30 mouse cellular contexts compared by ENCODE assay signal in genomic region chr5:89055656-89056055, GRCm38 (mm10).
A peak's percentile ranks its signal among the peaks of the same experiment; 100 is the strongest.
DNase-seq lines count a peak whose midpoint lies in the region; ATAC-seq and TF ChIP-seq lines count a peak whose summit lies in the region.
"Had no signal": no experiment of that assay in that cellular context is flagged by ENCODE, and none has a peak within 500 bp of the region (broad histone marks: within the 10 kb centered on the region; RNA-seq: fewer than 3 reads in every experiment).

No protein-coding gene starts in this region.

- no peaks in the 10 kb centered on the region for H3K27me3 ChIP-seq in forebrain, postnatal 0 days (ENCODE audit: insufficient read depth, low read length)
- H3K27me3 ChIP-seq in forebrain, embryonic 11.5 days (ENCODE audit: control insufficient read depth, insufficient read depth, low read length), result no peaks in the 10 kb centered on the region
- no peaks in the 10 kb centered on the region for H3K27me3 ChIP-seq in midbrain, embryonic 16.5 days (ENCODE audit: control insufficient read depth, insufficient read depth, low read depth, low read length)
- H3K27me3 ChIP-seq: embryonic facial prominence, embryonic 13.5 days; hindbrain, embryonic 13.5 days; kidney, embryonic 15.5 days; limb, embryonic 15.5 days; liver, embryonic 13.5 days; midbrain, embryonic 12.5 days; neural tube, embryonic 13.5 days had no signal

- no peak for TF ChIP-seq CTCF in forebrain, postnatal 0 days (IDR thresholded peaks at IDR 0.05; ENCODE audit: low read depth)

- no peaks in the 10 kb centered on the region for H3K4me1 ChIP-seq in forebrain, postnatal 0 days (ENCODE audit: insufficient read depth)
- no peaks in the 10 kb centered on the region for H3K4me1 ChIP-seq in forebrain, embryonic 11.5 days (replicated peaks; ENCODE audit: control insufficient read depth, insufficient read depth, low read length)
- H3K4me1 ChIP-seq in midbrain, embryonic 16.5 days (ENCODE audit: control insufficient read depth, insufficient read depth, low read length), result no peaks in the 10 kb centered on the region
- H3K4me1 ChIP-seq: embryonic facial prominence, embryonic 13.5 days; hindbrain, embryonic 13.5 days; kidney, embryonic 15.5 days; limb, embryonic 10.5 days; limb, embryonic 15.5 days; liver, embryonic 13.5 days; midbrain, embryonic 12.5 days; neural tube, embryonic 13.5 days had no signal

- no peak overlapping the region for H3K4me3 ChIP-seq in forebrain, postnatal 0 days (ENCODE audit: low read depth, low read length)
- no peak overlapping the region for H3K4me3 ChIP-seq in forebrain, embryonic 11.5 days (ENCODE audit: low read depth, low read length)
- no peak overlapping the region for H3K4me3 ChIP-seq in midbrain, embryonic 16.5 days (ENCODE audit: low read depth, low read length)
- H3K4me3 ChIP-seq: embryonic facial prominence, embryonic 13.5 days; hindbrain, embryonic 13.5 days; kidney, embryonic 15.5 days; limb, embryonic 10.5 days; limb, embryonic 15.5 days; liver, embryonic 13.5 days; megakaryocyte, embryonic 14.5 days; midbrain, embryonic 12.5 days; neural tube, embryonic 13.5 days had no signal

- H3K27ac ChIP-seq in forebrain, postnatal 0 days (ENCODE audit: low read depth, low read length), result no peak overlapping the region
- H3K27ac ChIP-seq in forebrain, embryonic 11.5 days (ENCODE audit: low read depth, low read length), result no peak overlapping the region
- no peak overlapping the region for H3K27ac ChIP-seq in midbrain, embryonic 16.5 days (ENCODE audit: low read length)
- H3K27ac ChIP-seq: embryonic facial prominence, embryonic 13.5 days; hindbrain, embryonic 13.5 days; kidney, embryonic 15.5 days; limb, embryonic 10.5 days; limb, embryonic 15.5 days; liver, embryonic 13.5 days; midbrain, embryonic 12.5 days; neural tube, embryonic 13.5 days had no signal

- H3K9ac ChIP-seq in forebrain, postnatal 0 days, result no peak overlapping the region
- no peak overlapping the region for H3K9ac ChIP-seq in forebrain, embryonic 11.5 days (ENCODE audit: low read length)
- H3K9ac ChIP-seq in midbrain, embryonic 16.5 days (ENCODE audit: low read depth, low read length), result no peak overlapping the region
- H3K9ac ChIP-seq: embryonic facial prominence, embryonic 13.5 days; hindbrain, embryonic 13.5 days; kidney, embryonic 15.5 days; limb, embryonic 15.5 days; liver, embryonic 13.5 days; midbrain, embryonic 12.5 days; neural tube, embryonic 13.5 days had no signal

- no peaks in the 10 kb centered on the region for H3K9me3 ChIP-seq in forebrain, postnatal 0 days (ENCODE audit: low read length)
- no peaks in the 10 kb centered on the region for H3K9me3 ChIP-seq in forebrain, embryonic 11.5 days (ENCODE audit: control insufficient read depth, low read length)
- no peaks in the 10 kb centered on the region for H3K9me3 ChIP-seq in midbrain, embryonic 16.5 days (replicated peaks; ENCODE audit: control insufficient read depth, low read length, poor library complexity, severe bottlenecking)
- H3K9me3 ChIP-seq: embryonic facial prominence, embryonic 13.5 days; hindbrain, embryonic 13.5 days; kidney, embryonic 15.5 days; limb, embryonic 10.5 days; limb, embryonic 15.5 days; liver, embryonic 13.5 days; megakaryocyte, embryonic 14.5 days; midbrain, embryonic 12.5 days; neural tube, embryonic 13.5 days had no signal

- H3K36me3 ChIP-seq in forebrain, postnatal 0 days (ENCODE audit: insufficient read depth), result no peaks in the 10 kb centered on the region
- H3K36me3 ChIP-seq in forebrain, embryonic 11.5 days (ENCODE audit: control insufficient read depth, insufficient read depth, low read length), result no peaks in the 10 kb centered on the region
- H3K36me3 ChIP-seq in midbrain, embryonic 16.5 days (ENCODE audit: control insufficient read depth, insufficient read depth, low read length), result no peaks in the 10 kb centered on the region
- H3K36me3 ChIP-seq: embryonic facial prominence, embryonic 13.5 days; hindbrain, embryonic 13.5 days; kidney, embryonic 15.5 days; limb, embryonic 10.5 days; limb, embryonic 15.5 days; liver, embryonic 13.5 days; midbrain, embryonic 12.5 days; neural tube, embryonic 13.5 days had no signal

- DNase-seq in forebrain, postnatal 0 days, result no peak
- DNase-seq in forebrain, embryonic 11.5 days (ENCODE audit: low spot score), result no peak
- peak; percentile 82 for DNase-seq in cerebellum, adult 11 months
- DNase-seq in cerebellum, adult 18-20 months, result peak; percentile 83 to 92
- DNase-seq in cerebellum, postnatal 10 days, result peak; percentile 84 to 87
- DNase-seq in adrenal gland, postnatal 10 days, result no peak
- no peak for DNase-seq in frontal cortex, postnatal 25 days (ENCODE audit: low spot score in 2 of 2)
- DNase-seq: adrenal gland, postnatal 36 days; B cell, adult 2 months; embryo, embryonic 11 days; gastrocnemius, postnatal 25 days; heart, adult 11 months; heart, postnatal 4 days; kidney, adult 11 months; kidney, postnatal 25 days; liver, embryonic 13.5 days; lung, adult 18-20 months; lung, postnatal 4 days had no signal

- no peak overlapping the region for H3K4me2 ChIP-seq in forebrain, postnatal 0 days (ENCODE audit: low read depth)
- H3K4me2 ChIP-seq in forebrain, embryonic 11.5 days (ENCODE audit: low read depth, low read length, severe bottlenecking), result no peak overlapping the region
- H3K4me2 ChIP-seq in midbrain, embryonic 16.5 days (ENCODE audit: low read length), result no peak overlapping the region
- H3K4me2 ChIP-seq: embryonic facial prominence, embryonic 13.5 days; heart, embryonic 11.5 days; hindbrain, embryonic 13.5 days; kidney, embryonic 15.5 days; limb, embryonic 15.5 days; liver, embryonic 13.5 days; midbrain, embryonic 12.5 days; neural tube, embryonic 13.5 days had no signal

- peak; percentile 21; the same call in 1 of the 2 replicates for ATAC-seq in forebrain, postnatal 0 days
- ATAC-seq in forebrain, embryonic 11.5 days (replicated peaks; ENCODE audit: low FRiP score), result no peak
- no peak for ATAC-seq in midbrain, embryonic 16.5 days
- ATAC-seq: inflammation-experienced regulatory T-cells, adult 6 months; lung, postnatal 0 days had no signal

- 55% methylated on average over 3 of the region's 3 CpGs for WGBS in forebrain, postnatal 0 days
- 87% methylated on average over 3 of the region's 3 CpGs for WGBS in forebrain, embryonic 11.5 days
- WGBS in midbrain, embryonic 16.5 days, result 84% methylated on average over 3 of the region's 3 CpGs

Comparison
In these comparisons a context has a peak if more than half of its experiments do, and no peak if none do; other contexts are left out.
1. DNase-seq: peak in cerebellum, adult 11 months (single experiment), cerebellum, adult 18-20 months (2 of 2) and cerebellum, postnatal 10 days (2 of 2); none in forebrain, postnatal 0 days (single experiment), forebrain, embryonic 11.5 days (single experiment), adrenal gland, postnatal 10 days (single experiment) and frontal cortex, postnatal 25 days (0 of 2).